In the genomic region with DNA sequence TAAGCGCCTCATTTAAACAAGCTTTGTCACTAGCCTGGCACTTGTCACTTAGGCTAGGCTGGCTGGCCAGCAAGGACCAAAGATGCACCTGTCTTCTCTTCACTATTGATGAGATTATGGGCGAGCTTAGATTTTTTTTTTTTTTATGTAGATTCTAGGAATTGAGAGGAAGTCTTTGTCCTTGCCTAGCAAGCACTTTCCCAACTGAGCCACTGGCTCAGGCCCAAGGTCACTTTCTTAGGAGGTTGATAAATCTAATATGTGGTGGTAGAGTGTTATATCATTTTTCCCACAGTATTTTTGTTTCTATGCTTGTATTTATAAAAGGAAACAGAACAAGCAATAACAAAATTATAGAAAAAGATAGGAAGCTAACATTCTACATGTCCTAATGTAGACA, we compare ENCODE assay signal across 15 mouse cellular contexts.
DNase-seq lines count a peak whose midpoint lies in the region.
"Had no signal": no experiment of that assay in that cellular context is flagged by ENCODE, and none has a peak within 500 bp of the region (broad histone marks: within the 10 kb centered on the region; RNA-seq: fewer than 3 reads in every experiment).

No protein-coding gene starts in this region.

- DNase-seq in adrenal gland, adult (ENCODE audit: inconsistent age in 2 of 2, low spot score in 1 of 2), result peak; percentile 36 to 88
- no peak for DNase-seq in adrenal gland, postnatal 4 days (ENCODE audit: low spot score in 2 of 2)
- DNase-seq in ovary, adult 18-20 months (ENCODE audit: low spot score), result peak; percentile 44
- no peak for DNase-seq in ovary, postnatal 10 days (ENCODE audit: low spot score)
- DNase-seq in adrenal gland, postnatal 10 days, result peak; percentile 47
- DNase-seq in adrenal gland, postnatal 36 days, result peak; percentile 68 to 77
- no peak for DNase-seq in lung, postnatal 25 days (ENCODE audit: low spot score)
- DNase-seq in B cell, adult 2 months, result no peak
- DNase-seq: cerebellum, adult 11-12 months; cerebellum, adult 8-10 months; cerebellum, postnatal 36 days; embryo, embryonic 11 days; gastrocnemius, postnatal 25 days; heart, adult 2 months; heart, postnatal 14 days had no signal

Comparison
In these comparisons a context has a peak if more than half of its experiments do, and no peak if none do; other contexts are left out.
1. DNase-seq: peak in adrenal gland, adult (2 of 2), ovary, adult 18-20 months (single experiment), adrenal gland, postnatal 10 days (single experiment) and adrenal gland, postnatal 36 days (2 of 2); none in adrenal gland, postnatal 4 days (0 of 2), ovary, postnatal 10 days (single experiment), lung, postnatal 25 days (single experiment) and B cell, adult 2 months (0 of 2).